Mouse (Mus musculus) brain, embryonic 14.5 days (tissue): ENCODE results near the gene Snd1.

Experiments
- CTCF ChIP-seq: fragments of 200-500 bp; IDR thresholded peaks from 2 replicates; pipeline ENCODE4 v1.5.1; 2012; ENCODE audit warnings: inconsistent platforms, mild to moderate bottlenecking, moderate library complexity, borderline replicate concordance; ENCODE audit not compliant: insufficient read depth, insufficient read length; ENCODE audit errors: extremely low read depth
- POLR2A ChIP-seq: fragments of 200-500 bp; IDR thresholded peaks from 2 replicates; pipeline ENCODE4 v1.6.1; 2012; ENCODE audit warnings: mild to moderate bottlenecking, inconsistent platforms, borderline replicate concordance; ENCODE audit not compliant: poor library complexity, insufficient read depth, insufficient read length, severe bottlenecking; ENCODE audit errors: extremely low read depth

GRCm38 (mm10) chr6:28517050-28517449 is 42.1 kb downstream of the Snd1 start:
- TF ChIP-seq CTCF (no peak), POLR2A (no peak)
